Mouse (Mus musculus) MEL (cell line): Measurements from ENCODE around the gene Pitpnc1. TPM values are rescaled to one million over a fixed set of nuclear protein-coding genes. Genes with fewer than 3 reads are reported as not detected.

ENCODE experiments used
- DNase-seq: peaks from one replicate; pipeline ENCODE4 v3.0.0; 2011; ENCODE audit warnings: low read depth, low spot score
- H3K27ac ChIP-seq: 2 replicates; pipeline ENCODE4 v1.5.1; 2012; ENCODE audit warnings: low read depth, mild to moderate bottlenecking, control low read depth, low read length, moderate library complexity; ENCODE audit not compliant: control insufficient read depth
- H3K27me3 ChIP-seq, 2 experiments: fragments of 150-350 bp in 1 of 2; sonication (generic) in 1 of 2; 2 replicates each; pipeline ENCODE4 v1.6.1; 2012; ENCODE audit warnings: low read length in 2 of 2, mild to moderate bottlenecking in 2 of 2, improper control_type of control experiment in 1 of 2, moderate library complexity in 1 of 2; ENCODE audit not compliant: insufficient read depth in 2 of 2, control insufficient read depth in 1 of 2
- H3K36me3 ChIP-seq, 2 experiments: 2 replicates each; pipeline ENCODE4 v1.6.1; 2012 to 2014; ENCODE audit warnings: low read length in 2 of 2, improper control_type of control experiment in 1 of 2, inconsistent platforms in 1 of 2, mild to moderate bottlenecking in 1 of 2; ENCODE audit not compliant: insufficient read depth in 2 of 2, control insufficient read depth in 1 of 2
- H3K4me1 ChIP-seq, 2 experiments: fragments of 150-350 bp in 1 of 2; sonication (generic) in 1 of 2; 2 replicates each; pipeline ENCODE4 v1.6.1; 2012; ENCODE audit warnings: low read length in 2 of 2, improper control_type of control experiment in 1 of 2, mild to moderate bottlenecking in 1 of 2; ENCODE audit not compliant: insufficient read depth in 2 of 2, control insufficient read depth in 1 of 2
- H3K4me3 ChIP-seq, 2 experiments: fragments of 150-350 bp in 1 of 2; sonication (generic) in 1 of 2; 2 replicates each; pipeline ENCODE4 v1.5.1; 2012; ENCODE audit warnings: low read depth in 2 of 2, low read length in 2 of 2, mild to moderate bottlenecking in 2 of 2, moderate library complexity in 2 of 2, control low read depth in 1 of 2, improper control_type of control experiment in 1 of 2; ENCODE audit not compliant: control insufficient read depth in 1 of 2, insufficient read depth in 1 of 2
- H3K79me2 ChIP-seq: 2 replicates; pipeline ENCODE4 v1.6.1; 2012; ENCODE audit warnings: mild to moderate bottlenecking, low read length, moderate library complexity; ENCODE audit not compliant: control insufficient read depth, poor library complexity, insufficient read depth
- H3K9ac ChIP-seq: 2 replicates; pipeline ENCODE4 v1.6.1; 2012; ENCODE audit warnings: low read depth, mild to moderate bottlenecking, control low read depth, low read length, moderate library complexity; ENCODE audit not compliant: control insufficient read depth, poor library complexity, severe bottlenecking
- H3K9me3 ChIP-seq: fragments of 150-350 bp; sonication (generic); replicated peaks from 2 replicates; pipeline ENCODE4 v1.6.1; 2012; ENCODE audit warnings: mild to moderate bottlenecking, low read length, improper control_type of control experiment, moderate library complexity; ENCODE audit not compliant: insufficient read depth
- CHD2 ChIP-seq: IDR thresholded peaks from 2 replicates; pipeline ENCODE4 v1.6.1; 2011; ENCODE audit warnings: low read length, improper control_type of control experiment
- CTCF ChIP-seq, 3 experiments: IDR thresholded peaks in 2 of 3; conservative IDR thresholded peaks in 1 of 3; 2 replicates each; pipeline ENCODE4 v1.5.1; 2011 to 2012; ENCODE audit warnings: low read length in 3 of 3, low read depth in 2 of 3, mild to moderate bottlenecking in 2 of 3, improper control_type of control experiment in 1 of 3, inconsistent platforms in 1 of 3, mixed read lengths in 1 of 3, moderate library complexity in 1 of 3; ENCODE audit not compliant: control insufficient read depth in 1 of 3, insufficient read depth in 1 of 3, poor library complexity in 1 of 3, severe bottlenecking in 1 of 3
- E2F4 ChIP-seq: IDR thresholded peaks from 2 replicates; pipeline ENCODE4 v1.6.1; 2011; ENCODE audit warnings: low read depth, low read length, improper control_type of control experiment, borderline replicate concordance
- ELF1 ChIP-seq: IDR thresholded peaks from 2 replicates; pipeline ENCODE4 v1.6.1; 2014; ENCODE audit warnings: low read depth, mild to moderate bottlenecking, inconsistent platforms, low read length, improper control_type of control experiment, moderate library complexity
- EP300 ChIP-seq, 2 experiments: IDR thresholded peaks; 2 replicates each; pipeline ENCODE4 v1.6.1; 2011; ENCODE audit warnings: improper control_type of control experiment in 2 of 2, low read length in 2 of 2, low read depth in 1 of 2, mild to moderate bottlenecking in 1 of 2
- ETS1 ChIP-seq: IDR thresholded peaks from 2 replicates; pipeline ENCODE4 v1.6.1; 2012; ENCODE audit warnings: low read depth, mild to moderate bottlenecking, inconsistent platforms, low read length, improper control_type of control experiment, moderate library complexity
- GABPA ChIP-seq: IDR thresholded peaks from 2 replicates; pipeline ENCODE4 v1.6.1; 2012; ENCODE audit warnings: low read depth, mild to moderate bottlenecking, inconsistent platforms, low read length, improper control_type of control experiment, moderate library complexity
- GATA1 ChIP-seq: IDR thresholded peaks from 2 replicates; pipeline ENCODE4 v1.6.1; 2011; ENCODE audit warnings: low read depth, low read length, improper control_type of control experiment
- JUND ChIP-seq: IDR thresholded peaks from 2 replicates; pipeline ENCODE4 v1.6.1; 2011; ENCODE audit warnings: low read depth, mild to moderate bottlenecking, improper control_type of control experiment, low read length
- KAT2A ChIP-seq: conservative IDR thresholded peaks from 2 replicates; pipeline ENCODE4 v1.6.1; 2012; ENCODE audit warnings: low read depth, low read length, improper control_type of control experiment, inconsistent platforms
- MAFK ChIP-seq: IDR thresholded peaks from 2 replicates; pipeline ENCODE4 v1.6.1; 2011; ENCODE audit warnings: low read depth, mild to moderate bottlenecking, low read length, improper control_type of control experiment, borderline replicate concordance
- MAX ChIP-seq: IDR thresholded peaks from 2 replicates; pipeline ENCODE4 v1.6.1; 2011; ENCODE audit warnings: low read length, improper control_type of control experiment
- MAZ ChIP-seq: IDR thresholded peaks from 2 replicates; pipeline ENCODE4 v1.6.1; 2012; ENCODE audit warnings: low read depth, mild to moderate bottlenecking, inconsistent platforms, low read length, improper control_type of control experiment
- MEF2A ChIP-seq: IDR thresholded peaks from 2 replicates; pipeline ENCODE4 v1.6.1; 2014; ENCODE audit warnings: low read depth, mild to moderate bottlenecking, inconsistent platforms, low read length, improper control_type of control experiment; ENCODE audit not compliant: poor library complexity, insufficient replicate concordance, severe bottlenecking; ENCODE audit errors: extremely low read depth
- MXI1 ChIP-seq: IDR thresholded peaks from 2 replicates; pipeline ENCODE4 v1.6.1; 2011; ENCODE audit warnings: mild to moderate bottlenecking, low read depth, low read length, improper control_type of control experiment
- MYB ChIP-seq: IDR thresholded peaks from 2 replicates; pipeline ENCODE4 v1.6.1; 2011; ENCODE audit warnings: mild to moderate bottlenecking, low read depth, low read length, improper control_type of control experiment
- NELFE ChIP-seq: IDR thresholded peaks from 2 replicates; pipeline ENCODE4 v1.6.1; 2011; ENCODE audit warnings: low read depth, low read length, improper control_type of control experiment
- NRF1 ChIP-seq: IDR thresholded peaks from 2 replicates; pipeline ENCODE4 v1.6.1; 2014; ENCODE audit warnings: low read depth, mild to moderate bottlenecking, inconsistent platforms, low read length, improper control_type of control experiment, moderate library complexity; ENCODE audit not compliant: poor library complexity, insufficient read depth, severe bottlenecking
- POLR2A ChIP-seq, 2 experiments: IDR thresholded peaks; 2 replicates each; pipeline ENCODE4 v1.6.1; 2011 to 2012; ENCODE audit warnings: low read length in 2 of 2, mild to moderate bottlenecking in 2 of 2, control low read depth in 1 of 2, improper control_type of control experiment in 1 of 2, low read depth in 1 of 2, moderate library complexity in 1 of 2; ENCODE audit not compliant: control insufficient read depth in 1 of 2, insufficient read depth in 1 of 2, poor library complexity in 1 of 2
- POLR2AphosphoS2 ChIP-seq: IDR thresholded peaks from 2 replicates; pipeline ENCODE4 v1.6.1; 2011; ENCODE audit warnings: low read length, improper control_type of control experiment
- POLR2AphosphoS5 ChIP-seq: IDR thresholded peaks from 2 replicates; pipeline ENCODE4 v1.6.1; 2012; ENCODE audit warnings: low read depth, borderline replicate concordance, mild to moderate bottlenecking, inconsistent platforms, low read length, moderate library complexity, mixed read lengths
- RAD21 ChIP-seq: IDR thresholded peaks from 2 replicates; pipeline ENCODE4 v1.6.1; 2011; ENCODE audit warnings: mild to moderate bottlenecking, low read depth, low read length, improper control_type of control experiment
- SIN3A ChIP-seq: IDR thresholded peaks from 2 replicates; pipeline ENCODE4 v1.6.1; 2012; ENCODE audit warnings: low read length, improper control_type of control experiment, inconsistent platforms
- SMC3 ChIP-seq: IDR thresholded peaks from 2 replicates; pipeline ENCODE4 v1.6.1; 2011; ENCODE audit warnings: low read depth, low read length, improper control_type of control experiment
- TAL1 ChIP-seq: IDR thresholded peaks from 2 replicates; pipeline ENCODE4 v1.6.1; 2012; ENCODE audit warnings: mild to moderate bottlenecking, inconsistent platforms, low read length, moderate library complexity, mixed read lengths
- TBP ChIP-seq: IDR thresholded peaks from 2 replicates; pipeline ENCODE4 v1.8.0; 2011; ENCODE audit warnings: low read depth, low read length, improper control_type of control experiment
- TCF12 ChIP-seq: IDR thresholded peaks from 2 replicates; pipeline ENCODE4 v1.6.1; 2014; ENCODE audit warnings: low read depth, mild to moderate bottlenecking, inconsistent platforms, low read length, improper control_type of control experiment, moderate library complexity
- UBTF ChIP-seq: IDR thresholded peaks from 2 replicates; pipeline ENCODE4 v1.6.1; 2012; ENCODE audit warnings: low read depth, mild to moderate bottlenecking, inconsistent platforms, low read length, improper control_type of control experiment, moderate library complexity, borderline replicate concordance; ENCODE audit not compliant: insufficient read depth
- USF1 ChIP-seq: IDR thresholded peaks from 2 replicates; pipeline ENCODE4 v1.6.1; 2014; ENCODE audit warnings: low read depth, mild to moderate bottlenecking, inconsistent platforms, low read length, improper control_type of control experiment, moderate library complexity
- ZC3H11A ChIP-seq: IDR thresholded peaks from 2 replicates; pipeline ENCODE4 v1.6.1; 2012; ENCODE audit warnings: low read depth, mild to moderate bottlenecking, inconsistent platforms, low read length, improper control_type of control experiment
- ZMIZ1 ChIP-seq: IDR thresholded peaks from 2 replicates; pipeline ENCODE4 v1.6.1; 2012; ENCODE audit warnings: low read depth, mild to moderate bottlenecking, inconsistent platforms, low read length, improper control_type of control experiment, moderate library complexity
- ZNF384 ChIP-seq: IDR thresholded peaks from 2 replicates; pipeline ENCODE4 v1.6.1; 2012; ENCODE audit warnings: low read depth, mild to moderate bottlenecking, inconsistent platforms, low read length, improper control_type of control experiment
- polyA plus RNA-seq, 2 experiments: library from polyadenylated mRNA; stranded (reverse) in 1 of 2; unstranded in 1 of 2; fragments of >175 nt in 1 of 2; fragments of >200 nt in 1 of 2; gene quantifications; 2 replicates each; pipeline versions ENCODE4 v1.2.1 to v1.2.4; 2012; ENCODE audit warnings: low replicate concordance in 2 of 2, low read depth in 1 of 2; ENCODE audit not compliant: insufficient read length in 2 of 2, insufficient read depth in 1 of 2, missing spikeins in 1 of 2
- total RNA-seq: library from RNA; depleted of rRNA; stranded (reverse); fragments of 300-350 nt; gene quantifications from 2 replicates; pipeline ENCODE4 v1.2.3, GENCODE M21; 2012

Gene Pitpnc1
- total and polyA plus RNA-seq, 3 experiments: 19.3 to 25.3 TPM; not detected in 1

- H3K27ac ChIP-seq: peak overlapping the region; percentile 5; the same call in 1 of the 2 replicates
- H3K27me3 ChIP-seq: no peaks in the 10 kb centered on the region
- TF ChIP-seq ZC3H11A (no peak), MAZ (no peak), ZNF384 (no peak), GATA1 (no peak), TCF12 (no peak), TAL1 (no peak), MYB (no peak), TBP (no peak), POLR2AphosphoS2 (no peak), CHD2 (no peak), USF1 (no peak), ZMIZ1 (no peak), SMC3 (peak; percentile 37), SIN3A (no peak), ETS1 (no peak), GABPA (no peak), MAFK (0 out of 2 replicates have a peak, but pooled peaks have one; percentile 12), MEF2A (no peak), NRF1 (no peak), RAD21 (peak; percentile 11), UBTF (no peak), MXI1 (peak; percentile 26; the same call in 1 of the 2 replicates), MAX (no peak), EP300 (IDR thresholded peaks at IDR 0.05; ENCODE audit: low read depth in 1 of 2, low read length in 2 of 2) (peak in 1 of 2 experiments; percentile 21; a peak in 1 of 4 replicates), NELFE (no peak), POLR2A (IDR thresholded peaks at IDR 0.05; ENCODE audit: control insufficient read depth in 1 of 2, insufficient read depth in 1 of 2, low read depth in 1 of 2, low read length in 2 of 2, poor library complexity in 1 of 2) (no peak), E2F4 (no peak), KAT2A (no peak), JUND (no peak), ELF1 (no peak), POLR2AphosphoS5 (no peak), CTCF (IDR thresholded peaks at IDR 0.05 in 2 of 3, conservative IDR thresholded peaks at IDR 0.05 in 1 of 3; ENCODE audit: control insufficient read depth in 1 of 3, insufficient read depth in 1 of 3, low read depth in 2 of 3, low read length in 3 of 3, poor library complexity in 1 of 3, severe bottlenecking in 1 of 3) (peak; percentile 16 to 47 (median 21); a peak in 4 of 6 replicates)
- H3K9me3 ChIP-seq: no peaks in the 10 kb centered on the region
- peaks cover 23 to 50% of the 10 kb centered on the region in 2 experiments for H3K4me1 ChIP-seq
- H3K4me3 ChIP-seq: no peak overlapping the region
- DNase-seq: peak; percentile 63
- peaks cover 32% of the 10 kb centered on the region for H3K79me2 ChIP-seq
- H3K9ac ChIP-seq: no peak overlapping the region
- peaks cover 2 to 36% of the 10 kb centered on the region in 2 experiments; a peak in 3 of 4 replicates for H3K36me3 ChIP-seq
Observed at GRCm38 (mm10) chr11:107401839-107402590, 68.5 kb downstream of the Pitpnc1 start.
